Comparison of ENCODE assay signal across 31 mouse cellular contexts in genomic region chr1:93128209-93128608, GRCm38 (mm10). TPM values are rescaled to one million over a fixed set of nuclear protein-coding genes. Genes with fewer than 3 reads are reported as not detected.
"Had no signal": no experiment of that assay in that cellular context is flagged by ENCODE, and none has a peak within 500 bp of the region (broad histone marks: within the 10 kb centered on the region; RNA-seq: fewer than 3 reads in every experiment).

No protein-coding gene starts in this region.

- H3K4me1 ChIP-seq: heart, embryonic 10.5 days; heart, embryonic 12.5 days; hindbrain, embryonic 13.5 days; hindbrain, embryonic 15.5 days had no signal

- ATAC-seq: inflammation-experienced regulatory T-cells, adult 6 months had no signal

- H3K27me3 ChIP-seq: hindbrain, embryonic 13.5 days; hindbrain, embryonic 15.5 days; intestine, embryonic 15.5 days; limb, embryonic 12.5 days; liver, embryonic 13.5 days; liver, embryonic 15.5 days had no signal

- H3K4me3 ChIP-seq: gastrocnemius, adult 2 months; heart, embryonic 10.5 days; heart, embryonic 12.5 days; hindbrain, embryonic 13.5 days; hindbrain, embryonic 15.5 days; intestine, embryonic 15.5 days; layer of hippocampus, adult 2 months; left cerebral cortex, adult 2 months; limb, embryonic 12.5 days; liver, embryonic 13.5 days; liver, embryonic 15.5 days had no signal

- H3K27ac ChIP-seq: gastrocnemius, adult 2 months; heart, embryonic 10.5 days; hindbrain, embryonic 13.5 days; hindbrain, embryonic 15.5 days; intestine, embryonic 15.5 days; layer of hippocampus, adult 2 months; left cerebral cortex, adult 2 months; limb, embryonic 12.5 days; liver, embryonic 13.5 days; liver, embryonic 15.5 days had no signal

- H3K9ac ChIP-seq: heart, embryonic 12.5 days; hindbrain, embryonic 13.5 days; hindbrain, embryonic 15.5 days; intestine, embryonic 15.5 days; limb, embryonic 12.5 days; liver, embryonic 13.5 days; liver, embryonic 15.5 days had no signal

- H3K4me2 ChIP-seq: heart, embryonic 12.5 days; hindbrain, embryonic 13.5 days; hindbrain, embryonic 15.5 days; intestine, embryonic 15.5 days; limb, embryonic 12.5 days; liver, embryonic 13.5 days; liver, embryonic 15.5 days had no signal

- H3K36me3 ChIP-seq: heart, embryonic 10.5 days; heart, embryonic 12.5 days; hindbrain, embryonic 13.5 days; hindbrain, embryonic 15.5 days; intestine, embryonic 15.5 days; limb, embryonic 12.5 days; liver, embryonic 13.5 days; liver, embryonic 15.5 days had no signal

- H3K9me3 ChIP-seq: heart, embryonic 10.5 days; heart, embryonic 12.5 days; hindbrain, embryonic 13.5 days; hindbrain, embryonic 15.5 days; intestine, embryonic 15.5 days; limb, embryonic 12.5 days; liver, embryonic 13.5 days; liver, embryonic 15.5 days had no signal

- DNase-seq: gastrocnemius, postnatal 25 days; liver, embryonic 13.5 days had no signal

RNA-seq across cellular contexts. Expression of gene Agxt, which starts 6.8 kb away (rescaled TPM):
- total RNA-seq: gastrocnemius, adult 2 months; gastrocnemius, postnatal 25 days; granulocyte monocyte progenitor cell, adult 5-6 weeks; heart, adult 8-10 months; heart, postnatal 10 days; heart, postnatal 25 days; heart, postnatal 4 days; layer of hippocampus, adult 2 months; layer of hippocampus, postnatal 10 days; layer of hippocampus, postnatal 25 days; left cerebral cortex, adult 2 months; left cerebral cortex, postnatal 14 days; left cerebral cortex, postnatal 4 days had no signal
- polyA plus RNA-seq: frontal cortex, adult 2 months; heart, embryonic 12.5 days; heart, embryonic 14.5 days; heart, embryonic 16.5 days; hindbrain, embryonic 11.5 days; hindbrain, embryonic 13.5 days; hindbrain, embryonic 15.5 days; inflammation-experienced regulatory T-cells, adult 6 months; kidney, embryonic 14.5 days; kidney, embryonic 16.5 days; limb, embryonic 12.5 days; limb, embryonic 14.5 days had no signal

RNA-seq across cellular contexts. Expression of gene Kif1a, which starts 26.5 kb away (rescaled TPM):
- total RNA-seq: granulocyte monocyte progenitor cell, adult 5-6 weeks had no signal
- polyA plus RNA-seq: inflammation-experienced regulatory T-cells, adult 6 months had no signal

RNA-seq across cellular contexts. Expression of gene 2310007B03Rik, which starts 32.5 kb away (rescaled TPM):
- total RNA-seq: gastrocnemius, adult 2 months; gastrocnemius, postnatal 10 days; gastrocnemius, postnatal 25 days; gastrocnemius, postnatal 4 days; granulocyte monocyte progenitor cell, adult 5-6 weeks; heart, adult 8-10 months; heart, postnatal 10 days; heart, postnatal 25 days; heart, postnatal 4 days; layer of hippocampus, adult 2 months; layer of hippocampus, postnatal 10 days; layer of hippocampus, postnatal 25 days; left cerebral cortex, adult 2 months; left cerebral cortex, postnatal 14 days; left cerebral cortex, postnatal 4 days had no signal
- polyA plus RNA-seq: frontal cortex, adult 2 months; heart, embryonic 12.5 days; inflammation-experienced regulatory T-cells, adult 6 months had no signal

RNA-seq across cellular contexts. Expression of gene Crocc2, which starts 40.3 kb away (rescaled TPM):
- total RNA-seq: gastrocnemius, adult 2 months; gastrocnemius, postnatal 25 days; gastrocnemius, postnatal 4 days; granulocyte monocyte progenitor cell, adult 5-6 weeks had no signal
- polyA plus RNA-seq: inflammation-experienced regulatory T-cells, adult 6 months; liver, embryonic 13.5 days; liver, embryonic 15.5 days had no signal
